Mouse (Mus musculus) heart, embryonic 11.5 days (tissue): ENCODE measurements around the gene Gm43064. TPM values are rescaled to one million over a fixed set of nuclear protein-coding genes. Genes with fewer than 3 reads are reported as not detected.
"Not testable (repeated sequence)": the region's sequence is repeated elsewhere in the genome, so short reads cannot be mapped to it uniquely, and the experiment has no call there.

Experiments
- ATAC-seq: fragments of 200-750 bp; cut with Nextera tagmentation; replicated peaks from 2 replicates; pipeline ENCODE4 v1.8.0; 2017; ENCODE audit warnings: moderate library complexity; ENCODE audit not compliant: insufficient number of reproducible peaks, low FRiP score, low TSS enrichment
- H3K27ac ChIP-seq: fragments of 300-500 bp; sonication (generic); 2 replicates; pipeline ENCODE4 v1.5.1; 2014; ENCODE audit warnings: mild to moderate bottlenecking, low read depth, low read length
- H3K27me3 ChIP-seq: fragments of 300-500 bp; sonication (generic); 2 replicates; pipeline ENCODE4 v1.6.1; 2014; ENCODE audit warnings: mild to moderate bottlenecking, low read length, mixed read lengths; ENCODE audit not compliant: control insufficient read depth, insufficient read depth
- H3K36me3 ChIP-seq: fragments of 300-500 bp; sonication (generic); 2 replicates; pipeline ENCODE4 v1.6.1; 2014; ENCODE audit warnings: mild to moderate bottlenecking, low read length, moderate library complexity, mixed read lengths; ENCODE audit not compliant: control insufficient read depth, insufficient read depth
- H3K4me1 ChIP-seq: fragments of 300-500 bp; sonication (generic); 2 replicates; pipeline ENCODE4 v1.6.1; 2014; ENCODE audit warnings: low read length; ENCODE audit not compliant: control insufficient read depth, insufficient read depth
- H3K4me2 ChIP-seq: fragments of 300-500 bp; sonication (generic); 2 replicates; pipeline ENCODE4 v1.6.1; 2014; ENCODE audit warnings: mild to moderate bottlenecking, moderate library complexity
- H3K4me3 ChIP-seq: fragments of 300-500 bp; sonication (generic); 2 replicates; pipeline ENCODE4 v1.5.1; 2014; ENCODE audit warnings: low read depth, low read length
- H3K9ac ChIP-seq: fragments of 300-500 bp; sonication (generic); 2 replicates; pipeline ENCODE4 v1.6.1; 2014; ENCODE audit warnings: mild to moderate bottlenecking, low read depth, low read length, moderate library complexity
- H3K9me3 ChIP-seq: fragments of 300-500 bp; sonication (generic); replicated peaks from 2 replicates; pipeline ENCODE4 v1.6.1; 2016; ENCODE audit warnings: low read length; ENCODE audit not compliant: control insufficient read depth
- WGBS: fragments of 180-500 bp; shearing (Covaris S2); extraction: QIAGEN DNeasy Blood & Tissue Kit; methylation state at CpG from one replicate; pipeline ENCODE4 v1.1.7; 2014; ENCODE audit not compliant: insufficient replicate concordance; 5-methylcytosine and 5-hydroxymethylcytosine counted together
- polyA plus RNA-seq: library from polyadenylated mRNA; unstranded; fragments of >200 nt; fragmentation: Nextera tagmentation; extraction: Ambion mirVana; gene quantifications from 2 replicates; pipeline ENCODE4 v1.2.1, GENCODE M21; 2014

The Gm43064 gene
- polyA plus RNA-seq, 1 experiment from 2014 or later, result 0.19 TPM

DNA sequence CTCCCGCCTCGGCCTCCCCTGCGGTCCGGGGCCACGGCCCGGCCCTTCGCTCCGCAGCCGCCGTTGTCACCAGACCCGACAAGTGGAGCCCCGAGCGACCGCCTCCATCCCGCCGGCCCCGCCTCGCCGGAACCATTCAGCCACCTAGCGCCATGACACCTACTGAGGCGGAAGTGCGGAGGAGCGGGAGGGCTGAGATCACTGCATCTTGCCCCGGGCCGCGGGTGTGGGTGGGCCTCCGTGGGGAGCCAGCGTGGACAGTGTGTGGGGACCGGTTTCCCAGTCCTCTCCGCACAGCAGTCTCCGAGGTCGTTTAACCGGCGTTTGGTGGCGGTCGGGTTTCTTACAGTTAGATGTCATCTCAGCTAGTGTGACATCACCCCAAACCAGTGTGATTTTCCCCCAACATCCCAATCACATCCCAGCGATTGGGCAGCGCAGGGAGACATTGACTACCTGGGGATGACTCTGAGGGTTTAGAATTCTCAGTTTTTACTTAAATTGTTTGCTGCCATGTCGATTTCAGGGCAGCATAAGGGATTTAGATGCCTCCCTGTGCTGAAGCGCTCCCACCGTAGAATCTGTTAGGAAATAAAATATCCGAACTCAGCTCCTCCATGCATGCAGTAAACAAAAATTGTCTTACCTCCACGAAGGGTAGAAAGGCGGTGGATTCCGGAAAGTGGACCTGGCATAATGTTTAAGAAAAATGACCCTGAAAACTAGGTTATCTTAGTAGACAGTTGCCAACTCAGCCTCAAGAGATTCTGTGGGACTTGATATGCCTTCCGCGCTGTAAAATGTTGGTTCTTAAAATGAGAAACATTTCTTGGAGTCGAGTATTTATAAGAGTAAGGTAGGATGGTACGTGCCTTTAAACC lies 17.9 kb upstream of the Gm43064 start, which contains the start of gene Hipk1:
Gene Hipk1, minus strand, starts transcription at position 334 of the 881 bp plus-strand sequence.
- no peaks in the 10 kb centered on the region for H3K9me3 ChIP-seq
- H3K36me3 ChIP-seq, result no peaks in the 10 kb centered on the region
- ATAC-seq, result peak; percentile 94
- WGBS, result 10% methylated on average over 40 of the region's 49 CpGs
- peak within 1 kb of the TSS; percentile 90 for H3K4me2 ChIP-seq
- peak within 1 kb of the TSS; percentile 96 for H3K4me3 ChIP-seq
- H3K27me3 ChIP-seq, result no peaks in the 10 kb centered on the region
- peak within 1 kb of the TSS; percentile 95 for H3K9ac ChIP-seq
- H3K4me1 ChIP-seq, result peaks cover 9% of the 10 kb centered on the region; the same call in 1 of the 2 replicates
- H3K27ac ChIP-seq, result peak within 1 kb of the TSS; percentile 90

DNA sequence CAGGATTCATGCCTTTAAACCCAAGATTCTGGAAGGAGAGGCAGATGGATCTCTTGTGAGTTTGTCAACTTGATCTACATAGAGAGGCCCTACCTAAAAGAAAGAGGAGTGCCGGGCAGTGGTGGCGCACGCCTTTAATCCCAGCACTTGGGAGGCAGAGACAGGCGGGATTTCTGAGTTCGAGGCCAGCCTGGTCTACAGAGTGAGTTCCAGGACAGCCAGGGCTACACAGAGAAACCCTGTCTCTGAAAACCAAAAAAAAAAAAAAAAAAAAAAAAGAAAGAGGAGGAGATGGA lies 17.3 kb upstream of the Gm43064 start:
- not testable (repeated sequence) for H3K9me3 ChIP-seq, H3K27me3 ChIP-seq, ATAC-seq, H3K36me3 ChIP-seq, H3K4me1 ChIP-seq
- peak overlapping the region; percentile 90 for H3K27ac ChIP-seq
- 76% methylated on average over 5 of the region's 5 CpGs for WGBS
- peak overlapping the region; percentile 90 for H3K4me2 ChIP-seq
- H3K4me3 ChIP-seq, result peak overlapping the region; percentile 96; the same call in 1 of the 2 replicates
- peak overlapping the region; percentile 95 for H3K9ac ChIP-seq

DNA sequence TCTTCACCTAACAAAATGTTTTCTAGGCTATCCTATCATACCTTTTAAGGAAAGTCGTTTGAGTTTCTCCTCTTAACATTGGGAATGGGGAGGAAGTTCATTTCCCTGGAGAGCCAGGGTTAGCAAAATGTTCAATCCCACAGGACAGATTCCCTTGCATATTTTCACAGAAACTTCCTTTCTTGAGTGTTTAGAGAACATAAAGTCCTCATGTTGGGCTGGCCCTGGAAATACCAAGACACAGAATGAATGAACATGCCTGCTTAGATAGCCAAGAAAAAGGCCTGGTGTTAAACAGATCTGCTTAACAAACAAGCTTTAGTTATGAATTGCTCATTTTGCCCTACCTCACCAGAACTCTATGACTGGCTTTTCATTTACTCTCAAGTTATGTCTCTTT lies 16.8 kb upstream of the Gm43064 start:
- ATAC-seq, result no peak
- H3K4me1 ChIP-seq, result peaks cover 9% of the 10 kb centered on the region; the same call in 1 of the 2 replicates
- no peaks in the 10 kb centered on the region; the same call in 1 of the 2 replicates for H3K27me3 ChIP-seq
- H3K4me2 ChIP-seq, result no peak overlapping the region
- no peaks in the 10 kb centered on the region for H3K9me3 ChIP-seq
- WGBS, result 62% methylated on average over 1 of the region's 1 CpGs
- H3K27ac ChIP-seq, result no peak overlapping the region
- H3K36me3 ChIP-seq, result no peaks in the 10 kb centered on the region
- no peak overlapping the region for H3K4me3 ChIP-seq
- no peak overlapping the region for H3K9ac ChIP-seq

DNA sequence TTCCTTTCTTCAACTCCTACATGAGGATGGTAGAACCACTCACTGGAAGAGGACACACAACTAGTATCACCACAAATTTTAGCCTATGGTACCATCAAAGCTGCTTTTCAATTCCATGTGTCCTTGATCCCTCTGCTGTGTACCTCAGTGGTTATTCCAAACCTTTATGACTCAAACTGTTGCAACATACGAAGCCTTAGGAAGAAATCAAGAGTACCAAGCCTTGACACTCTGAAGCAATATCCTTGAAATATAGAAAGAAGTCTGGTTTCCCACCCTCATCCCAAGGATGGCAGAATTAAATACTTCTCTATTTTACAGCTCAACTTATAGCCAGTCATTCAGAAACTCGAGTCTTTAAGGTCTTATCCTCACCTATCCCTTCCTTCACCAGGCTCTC lies 13.0 kb upstream of the Gm43064 start:
- 60% methylated on average over 2 of the region's 2 CpGs for WGBS
- ATAC-seq, result no peak

DNA sequence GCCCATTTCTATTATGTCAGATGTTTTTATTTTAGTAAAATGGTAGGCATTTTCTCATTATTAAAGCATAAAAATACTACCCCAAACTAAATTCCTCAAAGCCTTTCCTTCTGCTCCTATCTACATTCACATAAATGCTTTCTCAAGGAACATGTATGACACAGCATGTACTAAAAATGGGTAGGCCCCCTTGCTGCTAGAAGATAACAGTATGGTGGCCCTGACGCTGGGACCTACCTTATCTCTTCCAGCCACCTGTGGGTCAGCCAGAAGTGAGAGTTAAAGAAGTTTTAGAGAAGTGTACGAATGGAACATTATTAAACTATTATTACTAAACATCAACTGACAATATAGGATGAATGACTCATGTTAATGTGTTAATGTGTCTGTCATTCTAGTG lies 9.9 kb upstream of the Gm43064 start:
- H3K9ac ChIP-seq, result no peak overlapping the region
- H3K36me3 ChIP-seq, result peaks cover 9% of the 10 kb centered on the region
- peaks cover 6% of the 10 kb centered on the region; the same call in 1 of the 2 replicates for H3K4me1 ChIP-seq
- H3K27ac ChIP-seq, result peak overlapping the region; percentile 37; the same call in 1 of the 2 replicates
- no peaks in the 10 kb centered on the region; the same call in 1 of the 2 replicates for H3K27me3 ChIP-seq
- no peak overlapping the region for H3K4me2 ChIP-seq
- peak; percentile 86 for ATAC-seq
- no peak overlapping the region for H3K4me3 ChIP-seq
- 42% methylated on average over 2 of the region's 2 CpGs for WGBS
- H3K9me3 ChIP-seq, result no peaks in the 10 kb centered on the region

More for the DNA sequence above, 13.0 kb upstream of the Gm43064 start:
- H3K4me3 ChIP-seq, result no peak overlapping the region
- H3K27me3 ChIP-seq, result no peaks in the 10 kb centered on the region; the same call in 1 of the 2 replicates
- H3K4me1 ChIP-seq, result 0 out of 2 replicates have a peak, but pooled peaks cover 1% of the 10 kb centered on the region
- H3K27ac ChIP-seq, result no peak overlapping the region
- no peak overlapping the region for H3K4me2 ChIP-seq
- no peaks in the 10 kb centered on the region for H3K9me3 ChIP-seq
- H3K9ac ChIP-seq, result no peak overlapping the region
- H3K36me3 ChIP-seq, result no peaks in the 10 kb centered on the region

DNA sequence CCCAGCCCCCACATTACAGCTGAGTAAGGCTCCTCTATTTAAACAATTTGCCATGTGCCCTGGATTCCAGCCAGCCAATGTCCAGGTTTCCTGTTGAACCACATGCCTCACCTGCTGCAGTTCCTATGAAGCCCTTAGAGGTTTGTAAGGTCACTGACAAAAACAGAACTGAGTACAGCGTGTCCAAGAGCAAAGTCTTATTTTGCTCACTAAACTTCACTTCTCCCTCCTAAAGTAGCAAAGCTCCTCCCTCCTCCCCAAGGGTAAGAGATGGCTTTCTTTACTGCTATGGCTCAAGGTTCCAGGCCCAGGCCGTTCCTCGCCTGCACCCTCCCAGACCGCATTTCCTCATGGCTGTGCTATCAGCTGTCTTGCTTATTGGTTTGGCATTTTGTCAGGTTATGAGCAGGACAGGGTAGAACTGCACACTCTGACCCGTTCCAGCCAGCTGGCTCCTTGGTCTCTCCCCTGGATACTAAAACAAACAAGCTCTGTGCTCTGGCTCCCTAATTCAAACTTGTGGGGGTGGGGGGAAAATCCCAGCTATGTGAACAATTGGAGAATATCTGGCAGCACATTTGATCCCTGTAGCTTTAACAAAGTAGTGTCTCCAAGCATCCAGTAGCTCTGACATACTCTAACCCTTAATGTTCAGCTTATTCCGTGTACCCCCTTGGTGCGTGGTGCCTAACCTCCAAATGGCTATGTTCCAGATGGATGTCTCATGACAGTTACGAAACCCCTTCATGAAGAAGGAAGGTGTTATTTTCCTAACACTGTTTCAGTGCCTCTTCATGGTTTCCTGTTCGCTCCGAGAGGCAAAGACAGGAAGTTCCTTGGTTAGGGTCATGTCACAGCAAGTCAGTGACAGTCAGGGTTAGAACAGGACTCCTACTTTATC lies 7.5 kb upstream of the Gm43064 start:
- no peaks in the 10 kb centered on the region for H3K9me3 ChIP-seq
- peak; percentile 66 for ATAC-seq
- peaks cover 6% of the 10 kb centered on the region; the same call in 1 of the 2 replicates for H3K4me1 ChIP-seq
- peak overlapping the region; percentile 7; the same call in 1 of the 2 replicates for H3K4me2 ChIP-seq
- H3K36me3 ChIP-seq, result peaks cover 16% of the 10 kb centered on the region
- no peak overlapping the region for H3K4me3 ChIP-seq
- 57% methylated on average over 10 of the region's 10 CpGs for WGBS
- H3K27ac ChIP-seq, result peak overlapping the region; percentile 60
- H3K27me3 ChIP-seq, result no peaks in the 10 kb centered on the region; the same call in 1 of the 2 replicates
- H3K9ac ChIP-seq, result peak overlapping the region; percentile 43; the same call in 1 of the 2 replicates

DNA sequence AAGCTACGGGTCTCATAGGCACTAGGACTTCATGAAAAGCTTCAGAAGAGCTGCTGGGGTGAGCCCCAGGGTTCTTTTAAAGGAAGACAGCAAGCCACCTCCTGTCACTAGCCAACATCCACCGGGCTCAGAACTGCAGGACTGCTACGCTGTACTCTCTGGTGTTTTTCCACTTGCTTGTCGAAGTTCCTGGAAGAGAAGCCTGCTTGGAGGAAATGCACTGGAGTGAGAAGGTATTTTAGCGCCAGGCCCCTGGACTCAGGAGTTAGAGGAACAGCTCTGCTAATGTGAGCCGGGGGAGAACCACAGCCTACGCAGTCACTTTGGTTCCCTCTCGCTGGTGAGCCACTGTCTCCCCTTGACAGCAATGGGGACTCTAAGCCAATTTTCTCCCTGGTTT lies 6.5 kb upstream of the Gm43064 start:
- H3K4me3 ChIP-seq, result no peak overlapping the region
- H3K9ac ChIP-seq, result no peak overlapping the region
- H3K36me3 ChIP-seq, result peaks cover 16% of the 10 kb centered on the region
- peaks cover 6% of the 10 kb centered on the region; the same call in 1 of the 2 replicates for H3K4me1 ChIP-seq
- no peaks in the 10 kb centered on the region for H3K27me3 ChIP-seq
- H3K27ac ChIP-seq, result peak overlapping the region; percentile 22
- no peaks in the 10 kb centered on the region for H3K9me3 ChIP-seq
- WGBS, result 84% methylated on average over 8 of the region's 8 CpGs
- no peak for ATAC-seq
- H3K4me2 ChIP-seq, result no peak overlapping the region

DNA sequence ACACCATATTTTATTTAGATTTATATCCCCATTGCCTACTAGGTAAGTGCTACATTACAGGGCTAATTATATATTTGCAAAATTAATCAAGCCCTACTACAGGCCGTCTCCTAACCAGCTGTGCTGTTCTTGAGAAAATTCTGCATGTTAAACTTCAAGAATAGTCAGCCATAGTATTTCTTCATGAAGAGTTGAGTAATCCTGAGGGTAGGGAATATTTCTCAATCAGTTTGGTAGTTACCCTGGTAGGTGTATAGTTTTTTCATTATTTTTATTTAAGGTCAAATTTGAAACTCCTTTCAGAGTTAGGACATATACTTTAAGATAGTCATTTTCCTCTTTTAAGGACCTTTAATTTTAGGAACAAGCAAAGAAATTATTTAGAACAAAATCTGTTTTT lies 3.7 kb upstream of the Gm43064 start:
- Histone ChIP-seq H3K9me3 (no peaks in the 10 kb centered on the region), H3K4me1 (peaks cover 9% of the 10 kb centered on the region; the same call in 1 of the 2 replicates), H3K4me2 (no peak overlapping the region), H3K36me3 (peaks cover 16% of the 10 kb centered on the region), H3K9ac (no peak overlapping the region), H3K27me3 (no peaks in the 10 kb centered on the region), H3K4me3 (no peak overlapping the region), H3K27ac (no peak overlapping the region)
- WGBS, result 79% methylated on average over 1 of the region's 1 CpGs
- ATAC-seq, result no peak
